Mouse (Mus musculus) hindbrain, embryonic 12.5 days (tissue): ENCODE measurements at regions not wholly inside any gene's neighbourhood (a gene's known extent, or its start where the extent isn't known, plus 50 kb on each side); places are given as distances from the start of the nearest gene placed in this dataset.

ENCODE experiments used
- ATAC-seq: fragments of 200-750 bp; cut with Nextera tagmentation; 2 replicates; pipeline ENCODE4 v1.8.0; 2017; ENCODE audit warnings: moderate TSS enrichment; ENCODE audit not compliant: low FRiP score
- H3K27ac ChIP-seq: fragments of 300-500 bp; sonication (generic); 2 replicates; pipeline ENCODE4 v1.5.1; 2016; ENCODE audit warnings: mild to moderate bottlenecking
- H3K27me3 ChIP-seq: fragments of 300-500 bp; sonication (generic); 2 replicates; pipeline ENCODE4 v1.6.1; 2016; ENCODE audit warnings: mild to moderate bottlenecking
- H3K36me3 ChIP-seq: fragments of 300-500 bp; sonication (generic); 2 replicates; pipeline ENCODE4 v1.6.1; 2016; ENCODE audit warnings: mild to moderate bottlenecking
- H3K4me1 ChIP-seq: fragments of 300-500 bp; sonication (generic); 2 replicates; pipeline ENCODE4 v1.6.1; 2016
- H3K4me2 ChIP-seq: fragments of 300-500 bp; sonication (generic); replicated peaks from 2 replicates; pipeline ENCODE4 v1.6.1; 2016; ENCODE audit warnings: mild to moderate bottlenecking
- H3K4me3 ChIP-seq: fragments of 300-500 bp; sonication (generic); 2 replicates; pipeline ENCODE4 v1.5.1; 2016; ENCODE audit warnings: mild to moderate bottlenecking
- H3K9ac ChIP-seq: fragments of 300-500 bp; sonication (generic); 2 replicates; pipeline ENCODE4 v1.6.1; 2016; ENCODE audit warnings: mild to moderate bottlenecking, moderate library complexity
- H3K9me3 ChIP-seq: fragments of 300-500 bp; sonication (generic); replicated peaks from 2 replicates; pipeline ENCODE4 v1.6.1; 2016; ENCODE audit warnings: mild to moderate bottlenecking
- WGBS: fragments of 180-500 bp; shearing (Covaris S2); methylation state at CpG from one replicate; pipeline ENCODE4 v1.1.7; 2016; 5-methylcytosine and 5-hydroxymethylcytosine counted together

DNA sequence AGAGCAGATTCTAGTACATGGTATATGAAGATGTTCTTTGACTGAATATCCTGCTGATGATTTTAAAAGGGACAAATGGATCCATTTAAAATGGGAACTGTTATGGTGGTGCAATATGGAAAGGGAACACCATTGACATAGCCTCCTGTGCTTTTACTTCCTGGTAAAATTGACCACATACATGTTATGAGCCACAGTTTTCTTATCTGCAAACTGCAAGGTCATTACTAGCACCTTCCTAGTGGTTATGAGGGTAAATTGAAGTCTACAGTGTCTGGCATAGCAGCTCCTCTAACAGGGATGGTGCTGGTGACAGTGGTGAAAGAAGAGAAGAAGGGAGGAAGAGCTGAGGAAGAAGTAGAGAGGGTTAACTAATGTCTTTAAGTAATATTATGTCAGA, 61.5 kb upstream of the Slc4a7 start:
- no peak overlapping the region for H3K4me3 ChIP-seq
- no peak overlapping the region for H3K9ac ChIP-seq
- H3K9me3 ChIP-seq: no peaks in the 10 kb centered on the region
- ATAC-seq: no peak
- no peaks in the 10 kb centered on the region for H3K4me1 ChIP-seq
- no peaks in the 10 kb centered on the region for H3K27me3 ChIP-seq
- no peak overlapping the region for H3K27ac ChIP-seq
- H3K36me3 ChIP-seq: no peaks in the 10 kb centered on the region
- no peak overlapping the region for H3K4me2 ChIP-seq

DNA sequence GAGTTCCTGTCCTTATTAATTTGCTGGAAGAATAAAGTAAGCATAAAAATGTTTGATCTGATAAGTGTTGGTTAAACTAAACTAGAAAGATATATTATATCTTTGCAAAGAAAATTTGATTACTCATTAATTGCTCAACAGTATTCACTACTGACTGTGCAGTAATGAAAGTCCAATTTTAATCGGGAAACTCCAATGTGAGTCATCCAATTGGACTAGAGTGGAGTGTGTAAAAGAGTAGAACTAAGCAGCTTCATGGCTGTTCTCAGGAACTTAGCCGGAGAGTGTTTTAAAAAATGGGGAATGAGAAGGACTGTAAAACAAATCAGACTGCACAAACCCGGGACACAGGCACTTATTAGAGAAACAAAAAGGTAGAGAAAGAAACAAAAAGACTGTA, 58.5 kb upstream of the Slc4a7 start:
- Histone ChIP-seq H3K36me3 (no peaks in the 10 kb centered on the region), H3K9me3 (no peaks in the 10 kb centered on the region), H3K9ac (no peak overlapping the region), H3K4me1 (no peaks in the 10 kb centered on the region), H3K27ac (no peak overlapping the region), H3K4me2 (no peak overlapping the region), H3K27me3 (no peaks in the 10 kb centered on the region), H3K4me3 (no peak overlapping the region)
- ATAC-seq: no peak
- 92% methylated on average over 3 of the region's 3 CpGs for WGBS

DNA sequence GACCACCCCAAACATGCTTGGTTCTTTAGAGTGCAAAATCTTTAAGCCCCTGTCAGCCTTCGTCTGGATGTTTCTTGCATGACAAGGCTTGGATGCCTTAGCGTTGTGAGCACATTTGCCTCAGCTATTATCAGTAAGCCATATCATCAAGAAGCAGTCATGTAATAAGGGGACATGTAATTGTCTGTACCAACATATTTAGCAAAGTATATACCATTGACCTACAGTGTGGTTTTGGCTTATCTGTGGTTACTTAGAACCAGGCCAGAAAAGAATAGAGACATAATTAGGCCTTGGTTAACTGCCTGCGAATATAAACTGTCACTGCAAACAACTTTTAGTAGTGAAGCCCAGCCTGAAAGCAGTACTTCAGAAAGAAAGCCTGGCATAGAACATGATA, 57.0 kb upstream of the Slc4a7 start:
- no peaks in the 10 kb centered on the region for H3K4me1 ChIP-seq
- no peak overlapping the region for H3K27ac ChIP-seq
- H3K9me3 ChIP-seq: no peaks in the 10 kb centered on the region
- H3K9ac ChIP-seq: no peak overlapping the region
- no peak overlapping the region for H3K4me3 ChIP-seq
- no peaks in the 10 kb centered on the region for H3K27me3 ChIP-seq
- no peaks in the 10 kb centered on the region for H3K36me3 ChIP-seq
- 73% methylated on average over 3 of the region's 3 CpGs for WGBS
- H3K4me2 ChIP-seq: no peak overlapping the region
- ATAC-seq: no peak
